Mouse (Mus musculus): Measurements from ENCODE around the gene Zfyve1. TPM values are rescaled to one million over a fixed set of nuclear protein-coding genes. Genes with fewer than 3 reads are reported as not detected.
A peak's percentile ranks its signal among the peaks of the same experiment; 100 is the strongest.
"Not testable (repeated sequence)": the region's sequence is repeated elsewhere in the genome, so short reads cannot be mapped to it uniquely, and the experiment has no call there.

The Zfyve1 gene
- polyA plus RNA-seq, 1 experiment = 50.2 TPM

GRCm38 (mm10) chr12:83624321-83624720, 27.3 kb upstream of the Zfyve1 start:
- no peaks in the 10 kb centered on the region for H3K27me3 ChIP-seq (ENCODE audit: control insufficient read depth, insufficient read depth, low read length)
- H3K4me1 ChIP-seq (replicated peaks; ENCODE audit: control insufficient read depth, insufficient read depth, low read length) = no peaks in the 10 kb centered on the region
- WGBS = 91% methylated on average over 1 of the region's 1 CpGs
- no peak overlapping the region for H3K27ac ChIP-seq (ENCODE audit: control insufficient read depth, insufficient read depth, low read length)
- no peak for TF ChIP-seq CTCF (IDR thresholded peaks at IDR 0.05; ENCODE audit: borderline replicate concordance, control insufficient read depth, extremely low read depth, insufficient read depth, low read length, poor library complexity)
- TF ChIP-seq POLR2A (IDR thresholded peaks at IDR 0.05; ENCODE audit: control insufficient read depth, extremely low read depth, insufficient read depth, low read length, poor library complexity) = no peak
- DNase-seq = no peak
- H3K36me3 ChIP-seq (ENCODE audit: control insufficient read depth, insufficient read depth, low read length) = no peaks in the 10 kb centered on the region
- H3K4me3 ChIP-seq (ENCODE audit: control insufficient read depth, insufficient read depth, low read length) = no peak overlapping the region

- Histone ChIP-seq H3K27ac (ENCODE audit: control insufficient read depth, insufficient read depth, low read length) (no peak overlapping the region), H3K36me3 (ENCODE audit: control insufficient read depth, insufficient read depth, low read length) (no peaks in the 10 kb centered on the region), H3K4me3 (ENCODE audit: control insufficient read depth, insufficient read depth, low read length) (no peak overlapping the region), H3K27me3 (ENCODE audit: control insufficient read depth, insufficient read depth, low read length) (no peaks in the 10 kb centered on the region), H3K4me1 (replicated peaks; ENCODE audit: control insufficient read depth, insufficient read depth, low read length) (no peaks in the 10 kb centered on the region)
- WGBS = 84% methylated on average over 6 of the region's 6 CpGs
- DNase-seq = no peak
- TF ChIP-seq CTCF (IDR thresholded peaks at IDR 0.05; ENCODE audit: borderline replicate concordance, control insufficient read depth, extremely low read depth, insufficient read depth, low read length, poor library complexity) = no peak
- no peak for TF ChIP-seq POLR2A (IDR thresholded peaks at IDR 0.05; ENCODE audit: control insufficient read depth, extremely low read depth, insufficient read depth, low read length, poor library complexity)
Observed at GRCm38 (mm10) chr12:83622031-83622755, 25.2 kb upstream of the Zfyve1 start.

DNA sequence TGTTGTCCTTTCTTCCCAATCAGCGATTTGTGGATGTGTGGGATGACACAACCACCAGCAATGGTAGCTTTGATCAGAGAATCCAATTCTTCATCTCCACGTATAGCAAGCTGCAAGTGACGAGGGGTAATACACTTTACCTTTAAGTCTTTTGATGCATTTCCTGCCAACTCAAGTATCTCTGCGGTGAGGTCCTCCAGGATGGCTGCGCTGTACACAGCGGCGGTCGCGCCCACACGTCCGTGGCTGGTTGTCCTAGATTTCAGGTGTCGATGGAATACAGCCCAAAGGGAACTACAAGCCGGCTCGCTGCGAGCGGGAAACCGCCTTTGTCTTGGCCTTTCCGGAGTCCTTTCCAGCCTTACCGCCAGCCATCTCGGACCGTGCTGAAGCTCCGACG, 23.7 kb upstream of the Zfyve1 start:
- H3K27me3 ChIP-seq (ENCODE audit: control insufficient read depth, insufficient read depth, low read length); DNase-seq; H3K27ac ChIP-seq (ENCODE audit: control insufficient read depth, insufficient read depth, low read length); H3K4me1 ChIP-seq (replicated peaks; ENCODE audit: control insufficient read depth, insufficient read depth, low read length); H3K36me3 ChIP-seq (ENCODE audit: control insufficient read depth, insufficient read depth, low read length): not testable (repeated sequence)
- 74% methylated on average over 23 of the region's 23 CpGs for WGBS
- H3K4me3 ChIP-seq (ENCODE audit: control insufficient read depth, insufficient read depth, low read length) = peak overlapping the region; percentile 38

DNA sequence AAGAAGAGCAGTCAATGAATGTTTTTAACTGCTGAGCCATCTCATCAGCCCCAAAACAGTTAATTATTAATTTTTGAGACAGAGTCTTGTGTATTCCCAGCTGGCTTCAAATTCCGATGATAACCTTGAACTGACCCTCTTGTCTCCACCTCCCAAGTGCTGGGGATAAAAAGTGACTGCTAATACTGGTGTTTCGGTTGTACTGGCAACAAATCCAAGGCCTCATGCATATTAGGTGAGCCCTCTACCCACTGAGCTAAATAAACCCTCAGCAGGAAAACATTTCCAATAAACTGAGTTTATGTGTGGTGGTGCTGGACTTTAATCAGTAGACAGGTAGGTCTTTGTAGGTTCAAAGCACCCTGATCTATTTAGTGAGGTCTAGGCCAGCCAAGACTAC, 22.0 kb upstream of the Zfyve1 start:
- no peaks in the 10 kb centered on the region for H3K36me3 ChIP-seq (ENCODE audit: control insufficient read depth, insufficient read depth, low read length)
- 98% methylated on average over 2 of the region's 2 CpGs for WGBS
- TF ChIP-seq CTCF (IDR thresholded peaks at IDR 0.05; ENCODE audit: borderline replicate concordance, control insufficient read depth, extremely low read depth, insufficient read depth, low read length, poor library complexity) = no peak
- no peak for TF ChIP-seq POLR2A (IDR thresholded peaks at IDR 0.05; ENCODE audit: control insufficient read depth, extremely low read depth, insufficient read depth, low read length, poor library complexity)
- H3K4me3 ChIP-seq (ENCODE audit: control insufficient read depth, insufficient read depth, low read length) = no peak overlapping the region
- H3K27ac ChIP-seq (ENCODE audit: control insufficient read depth, insufficient read depth, low read length) = no peak overlapping the region
- DNase-seq = no peak
- H3K27me3 ChIP-seq (ENCODE audit: control insufficient read depth, insufficient read depth, low read length) = no peaks in the 10 kb centered on the region
- H3K4me1 ChIP-seq (replicated peaks; ENCODE audit: control insufficient read depth, insufficient read depth, low read length) = no peaks in the 10 kb centered on the region

GRCm38 (mm10) chr12:83617261-83617660, 20.2 kb upstream of the Zfyve1 start:
- Histone ChIP-seq H3K36me3 (ENCODE audit: control insufficient read depth, insufficient read depth, low read length) (no peaks in the 10 kb centered on the region), H3K4me1 (replicated peaks; ENCODE audit: control insufficient read depth, insufficient read depth, low read length) (no peaks in the 10 kb centered on the region), H3K27me3 (ENCODE audit: control insufficient read depth, insufficient read depth, low read length) (no peaks in the 10 kb centered on the region), H3K27ac (ENCODE audit: control insufficient read depth, insufficient read depth, low read length) (no peak overlapping the region), H3K4me3 (ENCODE audit: control insufficient read depth, insufficient read depth, low read length) (no peak overlapping the region)
- 96% methylated on average over 5 of the region's 5 CpGs for WGBS
- no peak for DNase-seq
- TF ChIP-seq CTCF (IDR thresholded peaks at IDR 0.05; ENCODE audit: borderline replicate concordance, control insufficient read depth, extremely low read depth, insufficient read depth, low read length, poor library complexity) (no peak), POLR2A (IDR thresholded peaks at IDR 0.05; ENCODE audit: control insufficient read depth, extremely low read depth, insufficient read depth, low read length, poor library complexity) (no peak)

DNA sequence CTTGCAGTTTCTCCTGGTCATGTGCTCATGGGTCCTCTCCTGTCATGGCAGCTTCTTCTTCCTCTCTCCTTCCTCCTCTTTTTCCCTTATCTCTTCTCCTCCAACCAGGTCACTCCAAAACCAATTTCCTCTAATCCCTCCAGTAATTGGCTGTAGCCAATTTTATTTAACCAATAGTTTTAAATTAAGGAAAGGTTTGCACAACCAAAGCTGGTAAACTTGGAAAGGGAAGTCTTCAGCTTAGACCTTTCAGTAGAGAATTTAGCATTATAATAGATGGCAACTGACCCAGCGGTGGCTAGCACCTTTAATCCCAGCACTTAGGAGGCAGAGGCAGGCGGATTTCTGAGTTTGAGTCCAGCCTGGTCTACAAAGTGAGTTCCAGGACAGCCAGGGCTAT, 9.4 kb upstream of the Zfyve1 start:
- H3K4me3 ChIP-seq (ENCODE audit: control insufficient read depth, insufficient read depth, low read length); H3K36me3 ChIP-seq (ENCODE audit: control insufficient read depth, insufficient read depth, low read length); H3K27ac ChIP-seq (ENCODE audit: control insufficient read depth, insufficient read depth, low read length); H3K4me1 ChIP-seq (replicated peaks; ENCODE audit: control insufficient read depth, insufficient read depth, low read length); DNase-seq; H3K27me3 ChIP-seq (ENCODE audit: control insufficient read depth, insufficient read depth, low read length): not testable (repeated sequence)
- 92% methylated on average over 2 of the region's 2 CpGs for WGBS

GRCm38 (mm10) chr12:83602285-83602684, 5.3 kb upstream of the Zfyve1 start:
- TF ChIP-seq CTCF (IDR thresholded peaks at IDR 0.05; ENCODE audit: borderline replicate concordance, control insufficient read depth, extremely low read depth, insufficient read depth, low read length, poor library complexity) = no peak
- TF ChIP-seq POLR2A (IDR thresholded peaks at IDR 0.05; ENCODE audit: control insufficient read depth, extremely low read depth, insufficient read depth, low read length, poor library complexity) = no peak
- Histone ChIP-seq H3K4me3 (ENCODE audit: control insufficient read depth, insufficient read depth, low read length) (no peak overlapping the region), H3K27me3 (ENCODE audit: control insufficient read depth, insufficient read depth, low read length) (no peaks in the 10 kb centered on the region), H3K36me3 (ENCODE audit: control insufficient read depth, insufficient read depth, low read length) (no peaks in the 10 kb centered on the region), H3K4me1 (replicated peaks; ENCODE audit: control insufficient read depth, insufficient read depth, low read length) (no peaks in the 10 kb centered on the region), H3K27ac (ENCODE audit: control insufficient read depth, insufficient read depth, low read length) (no peak overlapping the region)
- DNase-seq = no peak
- 94% methylated on average over 5 of the region's 5 CpGs for WGBS

All from thymus, adult 2 months (tissue).